Mouse (Mus musculus): ENCODE data around the gene Fmnl2.

- no peak for TF ChIP-seq POLR2A (IDR thresholded peaks at IDR 0.05; ENCODE audit: control insufficient read depth, low read depth, low read length)
- no peak for TF ChIP-seq CTCF (IDR thresholded peaks at IDR 0.05; ENCODE audit: control insufficient read depth, insufficient read depth, insufficient replicate concordance, low read depth, low read length)
Observed at GRCm38 (mm10) chr2:53029716-53030431, 172.2 kb downstream of the Fmnl2 start.

All from testis, adult 2 months (tissue).